Mouse (Mus musculus) heart, embryonic 11.5 days (tissue): ENCODE results near the gene Eps15. TPM values are rescaled to one million over a fixed set of nuclear protein-coding genes. Genes with fewer than 3 reads are reported as not detected.

Experiments
- ATAC-seq: fragments of 200-750 bp; cut with Nextera tagmentation; replicated peaks from 2 replicates; pipeline ENCODE4 v1.8.0; 2017; ENCODE audit warnings: moderate library complexity; ENCODE audit not compliant: insufficient number of reproducible peaks, low FRiP score, low TSS enrichment
- H3K27ac ChIP-seq: fragments of 300-500 bp; sonication (generic); 2 replicates; pipeline ENCODE4 v1.5.1; 2014; ENCODE audit warnings: mild to moderate bottlenecking, low read depth, low read length
- H3K27me3 ChIP-seq: fragments of 300-500 bp; sonication (generic); 2 replicates; pipeline ENCODE4 v1.6.1; 2014; ENCODE audit warnings: mild to moderate bottlenecking, low read length, mixed read lengths; ENCODE audit not compliant: control insufficient read depth, insufficient read depth
- H3K36me3 ChIP-seq: fragments of 300-500 bp; sonication (generic); 2 replicates; pipeline ENCODE4 v1.6.1; 2014; ENCODE audit warnings: mild to moderate bottlenecking, low read length, moderate library complexity, mixed read lengths; ENCODE audit not compliant: control insufficient read depth, insufficient read depth
- H3K4me1 ChIP-seq: fragments of 300-500 bp; sonication (generic); 2 replicates; pipeline ENCODE4 v1.6.1; 2014; ENCODE audit warnings: low read length; ENCODE audit not compliant: control insufficient read depth, insufficient read depth
- H3K4me2 ChIP-seq: fragments of 300-500 bp; sonication (generic); 2 replicates; pipeline ENCODE4 v1.6.1; 2014; ENCODE audit warnings: mild to moderate bottlenecking, moderate library complexity
- H3K4me3 ChIP-seq: fragments of 300-500 bp; sonication (generic); 2 replicates; pipeline ENCODE4 v1.5.1; 2014; ENCODE audit warnings: low read depth, low read length
- H3K9ac ChIP-seq: fragments of 300-500 bp; sonication (generic); 2 replicates; pipeline ENCODE4 v1.6.1; 2014; ENCODE audit warnings: mild to moderate bottlenecking, low read depth, low read length, moderate library complexity
- H3K9me3 ChIP-seq: fragments of 300-500 bp; sonication (generic); replicated peaks from 2 replicates; pipeline ENCODE4 v1.6.1; 2016; ENCODE audit warnings: low read length; ENCODE audit not compliant: control insufficient read depth
- WGBS: fragments of 180-500 bp; shearing (Covaris S2); extraction: QIAGEN DNeasy Blood & Tissue Kit; methylation state at CpG from one replicate; pipeline ENCODE4 v1.1.7; 2014; ENCODE audit not compliant: insufficient replicate concordance; 5-methylcytosine and 5-hydroxymethylcytosine counted together
- polyA plus RNA-seq: library from polyadenylated mRNA; unstranded; fragments of >200 nt; fragmentation: Nextera tagmentation; extraction: Ambion mirVana; gene quantifications from 2 replicates; pipeline ENCODE4 v1.2.1, GENCODE M21; 2014

Eps15 gene
- polyA plus RNA-seq, 1 experiment from 2014 or later, result 38.5 TPM

DNA sequence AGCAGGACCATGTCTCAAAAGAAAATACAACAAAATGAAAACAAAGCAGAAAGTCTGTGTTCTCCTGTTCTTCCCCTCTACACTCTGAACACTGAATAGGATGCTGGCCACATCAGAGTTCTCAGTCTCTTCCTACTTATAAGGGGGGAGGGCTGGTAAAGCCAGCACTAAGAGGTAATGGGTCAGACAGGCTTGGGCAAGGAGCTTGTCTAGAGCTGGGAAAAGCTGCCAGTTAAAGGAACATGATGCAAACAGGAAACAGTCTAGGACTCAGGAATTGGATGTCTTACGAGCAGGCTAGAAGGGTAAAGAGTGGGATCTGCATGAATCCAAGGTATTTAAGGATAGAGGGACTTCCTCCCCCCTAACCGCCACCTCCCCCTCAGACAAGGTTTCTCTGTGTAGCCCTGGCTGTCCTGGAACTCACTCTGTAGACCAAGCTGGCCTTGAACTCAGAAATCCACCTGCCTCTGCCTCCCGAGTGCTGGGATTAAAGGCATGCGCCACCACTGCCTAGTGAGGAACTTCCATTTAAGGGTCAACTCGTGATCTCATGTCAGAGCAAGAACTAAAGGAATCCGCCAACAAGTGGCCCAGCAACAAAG is 35.0 kb upstream of the Eps15 start:
- ATAC-seq, result no peak
- Histone ChIP-seq H3K9ac (no peak overlapping the region), H3K27ac (no peak overlapping the region), H3K4me3 (no peak overlapping the region), H3K4me2 (no peak overlapping the region), H3K27me3 (no peaks in the 10 kb centered on the region), H3K4me1 (0 out of 2 replicates have a peak, but pooled peaks cover 3% of the 10 kb centered on the region), H3K9me3 (no peaks in the 10 kb centered on the region), H3K36me3 (no peaks in the 10 kb centered on the region)
- WGBS, result 69% methylated on average over 6 of the region's 6 CpGs

- no peak overlapping the region for H3K4me3 ChIP-seq
- ATAC-seq, result no peak
- H3K36me3 ChIP-seq, result no peaks in the 10 kb centered on the region
- H3K4me2 ChIP-seq, result no peak overlapping the region
- H3K9ac ChIP-seq, result no peak overlapping the region
- H3K9me3 ChIP-seq, result no peaks in the 10 kb centered on the region
- 33% methylated on average over 3 of the region's 3 CpGs for WGBS
- 0 out of 2 replicates have a peak, but pooled peaks cover 4% of the 10 kb centered on the region for H3K4me1 ChIP-seq
- H3K27ac ChIP-seq, result no peak overlapping the region
- no peaks in the 10 kb centered on the region for H3K27me3 ChIP-seq
Measured at GRCm38 (mm10) chr4:109251605-109252004, 28.5 kb upstream of the Eps15 start.

- Histone ChIP-seq H3K4me1 (0 out of 2 replicates have a peak, but pooled peaks cover 3% of the 10 kb centered on the region), H3K27ac (no peak overlapping the region), H3K4me2 (no peak overlapping the region), H3K9me3 (no peaks in the 10 kb centered on the region), H3K9ac (no peak overlapping the region), H3K4me3 (no peak overlapping the region), H3K27me3 (no peaks in the 10 kb centered on the region), H3K36me3 (no peaks in the 10 kb centered on the region)
- no peak for ATAC-seq
- 81% methylated on average over 4 of the region's 4 CpGs for WGBS
Measured at GRCm38 (mm10) chr4:109252199-109252598, 27.9 kb upstream of the Eps15 start.

DNA sequence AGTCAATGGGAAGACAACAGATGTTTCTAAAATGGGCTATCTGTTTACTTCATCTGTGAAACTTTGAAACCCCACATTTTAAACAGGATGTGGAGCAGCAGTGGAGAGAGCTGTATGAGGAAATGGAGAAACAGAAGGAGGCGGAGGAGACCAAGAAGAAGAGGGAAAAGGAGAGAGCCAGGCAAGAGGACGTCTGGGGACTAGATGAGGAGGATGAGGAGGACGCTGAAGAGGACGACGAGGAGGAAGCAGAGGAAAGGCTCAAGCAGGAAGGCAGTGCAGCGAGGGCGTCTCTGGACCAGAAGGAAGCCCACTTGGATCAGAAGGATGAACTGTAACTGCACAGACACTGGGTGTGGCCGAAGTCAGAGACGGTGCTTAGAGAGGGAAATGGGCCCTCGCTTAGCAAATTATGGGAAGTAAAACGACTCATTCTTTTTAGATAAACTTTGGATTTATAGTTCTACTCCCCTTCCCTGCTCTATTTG is 26.4 kb upstream of the Eps15 start:
- Histone ChIP-seq H3K4me2 (no peak overlapping the region), H3K9ac (no peak overlapping the region), H3K4me3 (no peak overlapping the region), H3K9me3 (no peaks in the 10 kb centered on the region), H3K27ac (no peak overlapping the region), H3K36me3 (no peaks in the 10 kb centered on the region), H3K27me3 (no peaks in the 10 kb centered on the region), H3K4me1 (0 out of 2 replicates have a peak, but pooled peaks cover 3% of the 10 kb centered on the region)
- WGBS, result 42% methylated on average over 11 of the region's 11 CpGs
- no peak for ATAC-seq

- no peaks in the 10 kb centered on the region for H3K36me3 ChIP-seq
- no peak for ATAC-seq
- no peaks in the 10 kb centered on the region for H3K9me3 ChIP-seq
- H3K27ac ChIP-seq, result no peak overlapping the region
- no peak overlapping the region for H3K9ac ChIP-seq
- H3K4me1 ChIP-seq, result 0 out of 2 replicates have a peak, but pooled peaks cover 3% of the 10 kb centered on the region
- H3K4me3 ChIP-seq, result no peak overlapping the region
- no peaks in the 10 kb centered on the region for H3K27me3 ChIP-seq
- WGBS, result 47% methylated on average over 5 of the region's 5 CpGs
- H3K4me2 ChIP-seq, result no peak overlapping the region
Measured at GRCm38 (mm10) chr4:109254511-109254910, 25.6 kb upstream of the Eps15 start.

GRCm38 (mm10) chr4:109255321-109255720 is 24.7 kb upstream of the Eps15 start:
- no peak overlapping the region for H3K27ac ChIP-seq
- 57% methylated on average over 2 of the region's 2 CpGs for WGBS

DNA sequence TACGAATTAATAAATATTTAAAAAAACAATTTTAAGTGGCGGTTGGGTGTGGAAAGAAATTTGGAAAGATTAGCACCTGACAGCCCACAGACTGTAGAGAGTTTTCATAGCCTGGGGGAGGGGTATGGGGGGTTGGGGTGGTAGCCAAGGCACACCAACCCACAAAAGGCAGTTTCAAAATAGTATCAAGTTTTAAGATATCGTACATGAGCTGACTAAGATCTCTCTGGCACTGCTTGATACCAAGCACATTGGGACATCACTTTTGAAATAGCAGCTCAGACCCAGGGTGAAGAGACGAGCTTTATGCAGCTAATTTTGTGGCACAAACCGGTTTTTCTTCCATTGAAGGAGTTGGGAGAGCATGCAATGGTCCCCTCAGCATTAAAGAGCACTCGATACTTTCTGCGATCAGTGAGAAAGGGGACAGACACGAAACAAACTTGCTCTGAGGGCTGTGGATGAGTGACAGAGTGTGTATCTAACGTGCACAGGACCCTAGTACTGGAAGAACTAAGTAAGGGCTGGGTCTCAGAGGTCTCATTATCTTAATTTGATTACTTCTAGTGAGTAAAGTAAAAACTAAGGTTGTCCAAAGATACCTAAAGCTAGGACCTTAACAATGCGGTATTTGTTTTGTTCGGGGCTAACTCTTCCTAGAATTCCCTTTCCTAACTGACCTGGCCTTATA is 24.2 kb upstream of the Eps15 start:
- no peak overlapping the region for H3K4me3 ChIP-seq
- no peaks in the 10 kb centered on the region for H3K27me3 ChIP-seq
- no peak overlapping the region for H3K9ac ChIP-seq
- WGBS, result 70% methylated on average over 11 of the region's 11 CpGs
- 0 out of 2 replicates have a peak, but pooled peaks cover 3% of the 10 kb centered on the region for H3K4me1 ChIP-seq
- no peak for ATAC-seq
- no peak overlapping the region for H3K4me2 ChIP-seq
- H3K27ac ChIP-seq, result 0 out of 2 replicates have a peak overlapping the region, but pooled peaks have one; percentile 6
- H3K36me3 ChIP-seq, result no peaks in the 10 kb centered on the region
- no peaks in the 10 kb centered on the region for H3K9me3 ChIP-seq

More at GRCm38 (mm10) chr4:109255321-109255720, 24.7 kb upstream of the Eps15 start:
- ATAC-seq, result no peak
- Histone ChIP-seq H3K27me3 (no peaks in the 10 kb centered on the region), H3K9ac (no peak overlapping the region), H3K4me3 (no peak overlapping the region), H3K4me2 (no peak overlapping the region), H3K36me3 (no peaks in the 10 kb centered on the region), H3K9me3 (no peaks in the 10 kb centered on the region), H3K4me1 (0 out of 2 replicates have a peak, but pooled peaks cover 3% of the 10 kb centered on the region)

GRCm38 (mm10) chr4:109256791-109257190 is 23.3 kb upstream of the Eps15 start:
- Histone ChIP-seq H3K9ac (no peak overlapping the region), H3K4me2 (no peak overlapping the region), H3K27me3 (no peaks in the 10 kb centered on the region), H3K9me3 (no peaks in the 10 kb centered on the region), H3K36me3 (no peaks in the 10 kb centered on the region), H3K4me3 (no peak overlapping the region), H3K27ac (no peak overlapping the region), H3K4me1 (0 out of 2 replicates have a peak, but pooled peaks cover 3% of the 10 kb centered on the region)
- ATAC-seq, result no peak
- WGBS, result 83% methylated on average over 6 of the region's 6 CpGs
